Mouse (Mus musculus): ENCODE measurements at regions not wholly inside any gene's neighbourhood (a gene's known extent, or its start where the extent isn't known, plus 50 kb on each side); places are given as distances from the start of the nearest gene placed in this dataset.

- TF ChIP-seq EP300 (IDR thresholded peaks at IDR 0.05; ENCODE audit: insufficient read depth, low read depth, low read length) (no peak), POLR2A (IDR thresholded peaks at IDR 0.05; ENCODE audit: insufficient read depth, low read depth, low read length) (no peak), CTCF (IDR thresholded peaks at IDR 0.05) (no peak)
- WGBS = 75% methylated on average over 10 of the region's 10 CpGs
- Histone ChIP-seq H3K9ac (ENCODE audit: low read depth, low read length) (no peak overlapping the region), H3K79me2 (replicated peaks; ENCODE audit: control insufficient read depth, insufficient read depth, low read length) (no peaks in the 10 kb centered on the region), H3K27ac (no peak overlapping the region), H3K36me3 (ENCODE audit: control insufficient read depth, insufficient read depth, low read length) (no peaks in the 10 kb centered on the region), H3K27me3 (ENCODE audit: control insufficient read depth, insufficient read depth, low read length) (no peaks in the 10 kb centered on the region), H3K4me1 (ENCODE audit: control insufficient read depth, insufficient read depth, low read length) (no peaks in the 10 kb centered on the region), H3K4me3 (no peak overlapping the region)
- intact Hi-C loops (cut with DNase I) = no loop called here
- DNase-seq = no peak
Observed at GRCm38 (mm10) chr8:25348003-25348683, 524.0 kb upstream of the Adam5 start.

- H3K9ac ChIP-seq (ENCODE audit: low read depth, low read length) = no peak overlapping the region
- peak; percentile 69 to 78 for DNase-seq
- WGBS = 67% methylated on average over 10 of the region's 10 CpGs
- intact Hi-C loops (cut with DNase I) = no loop called here
- no peaks in the 10 kb centered on the region for H3K36me3 ChIP-seq (ENCODE audit: control insufficient read depth, insufficient read depth, low read length)
- no peaks in the 10 kb centered on the region for H3K27me3 ChIP-seq (ENCODE audit: control insufficient read depth, insufficient read depth, low read length)
- peak overlapping the region; percentile 38 for H3K27ac ChIP-seq
- no peaks in the 10 kb centered on the region for H3K79me2 ChIP-seq (replicated peaks; ENCODE audit: control insufficient read depth, insufficient read depth, low read length)
- TF ChIP-seq EP300 (IDR thresholded peaks at IDR 0.05; ENCODE audit: insufficient read depth, low read depth, low read length) = peak; percentile 72; the same call in 1 of the 2 replicates
- TF ChIP-seq CTCF (IDR thresholded peaks at IDR 0.05) = peak; percentile 41
- no peak for TF ChIP-seq POLR2A (IDR thresholded peaks at IDR 0.05; ENCODE audit: insufficient read depth, low read depth, low read length)
- H3K4me3 ChIP-seq = no peak overlapping the region
- H3K4me1 ChIP-seq (ENCODE audit: control insufficient read depth, insufficient read depth, low read length) = no peaks in the 10 kb centered on the region; the same call in 1 of the 2 replicates
Observed at GRCm38 (mm10) chr8:25343160-25343602, 519.0 kb upstream of the Adam5 start.

- 82% methylated on average over 5 of the region's 5 CpGs for WGBS
- Histone ChIP-seq H3K4me3 (no peak overlapping the region), H3K27ac (peak overlapping the region; percentile 38), H3K4me1 (ENCODE audit: control insufficient read depth, insufficient read depth, low read length) (no peaks in the 10 kb centered on the region; the same call in 1 of the 2 replicates), H3K27me3 (ENCODE audit: control insufficient read depth, insufficient read depth, low read length) (no peaks in the 10 kb centered on the region), H3K79me2 (replicated peaks; ENCODE audit: control insufficient read depth, insufficient read depth, low read length) (no peaks in the 10 kb centered on the region), H3K9ac (ENCODE audit: low read depth, low read length) (no peak overlapping the region), H3K36me3 (ENCODE audit: control insufficient read depth, insufficient read depth, low read length) (no peaks in the 10 kb centered on the region)
- no peak for DNase-seq
- TF ChIP-seq EP300 (IDR thresholded peaks at IDR 0.05; ENCODE audit: insufficient read depth, low read depth, low read length) (no peak), CTCF (IDR thresholded peaks at IDR 0.05) (no peak), POLR2A (IDR thresholded peaks at IDR 0.05; ENCODE audit: insufficient read depth, low read depth, low read length) (no peak)
- intact Hi-C loops (cut with DNase I) = no loop called here
Observed at GRCm38 (mm10) chr8:25342501-25342900, 518.3 kb upstream of the Adam5 start.

- no peak for TF ChIP-seq CTCF (IDR thresholded peaks at IDR 0.05)
- no peak for TF ChIP-seq POLR2A (IDR thresholded peaks at IDR 0.05; ENCODE audit: insufficient read depth, low read depth, low read length)
- TF ChIP-seq EP300 (IDR thresholded peaks at IDR 0.05; ENCODE audit: insufficient read depth, low read depth, low read length) = no peak
- intact Hi-C loops (cut with DNase I) = no loop called here
- Histone ChIP-seq H3K36me3 (ENCODE audit: control insufficient read depth, insufficient read depth, low read length) (no peaks in the 10 kb centered on the region), H3K9ac (ENCODE audit: low read depth, low read length) (no peak overlapping the region), H3K27me3 (ENCODE audit: control insufficient read depth, insufficient read depth, low read length) (no peaks in the 10 kb centered on the region), H3K4me1 (ENCODE audit: control insufficient read depth, insufficient read depth, low read length) (no peaks in the 10 kb centered on the region; the same call in 1 of the 2 replicates), H3K27ac (no peak overlapping the region), H3K4me3 (no peak overlapping the region), H3K79me2 (replicated peaks; ENCODE audit: control insufficient read depth, insufficient read depth, low read length) (no peaks in the 10 kb centered on the region)
- WGBS = 68% methylated on average over 5 of the region's 5 CpGs
- no peak for DNase-seq
Observed at GRCm38 (mm10) chr8:25341225-25341624, 517.1 kb upstream of the Adam5 start.

- intact Hi-C loops (cut with DNase I) = no loop called here
- 86% methylated on average over 2 of the region's 2 CpGs for WGBS
- no peak overlapping the region for H3K27ac ChIP-seq
- H3K4me3 ChIP-seq = no peak overlapping the region
- H3K9ac ChIP-seq (ENCODE audit: low read depth, low read length) = no peak overlapping the region
- no peaks in the 10 kb centered on the region for H3K27me3 ChIP-seq (ENCODE audit: control insufficient read depth, insufficient read depth, low read length)
- TF ChIP-seq EP300 (IDR thresholded peaks at IDR 0.05; ENCODE audit: insufficient read depth, low read depth, low read length) (no peak), POLR2A (IDR thresholded peaks at IDR 0.05; ENCODE audit: insufficient read depth, low read depth, low read length) (no peak), CTCF (IDR thresholded peaks at IDR 0.05) (no peak)
- no peaks in the 10 kb centered on the region for H3K79me2 ChIP-seq (replicated peaks; ENCODE audit: control insufficient read depth, insufficient read depth, low read length)
- H3K4me1 ChIP-seq (ENCODE audit: control insufficient read depth, insufficient read depth, low read length) = no peaks in the 10 kb centered on the region; the same call in 1 of the 2 replicates
- no peaks in the 10 kb centered on the region for H3K36me3 ChIP-seq (ENCODE audit: control insufficient read depth, insufficient read depth, low read length)
- no peak for DNase-seq
Observed at GRCm38 (mm10) chr8:25340729-25341128, 516.6 kb upstream of the Adam5 start.

- TF ChIP-seq EP300 (IDR thresholded peaks at IDR 0.05; ENCODE audit: insufficient read depth, low read depth, low read length) = no peak
- TF ChIP-seq CTCF (IDR thresholded peaks at IDR 0.05) = no peak
- TF ChIP-seq POLR2A (IDR thresholded peaks at IDR 0.05; ENCODE audit: insufficient read depth, low read depth, low read length) = no peak
- 82% methylated on average over 8 of the region's 8 CpGs for WGBS
- Histone ChIP-seq H3K4me1 (ENCODE audit: control insufficient read depth, insufficient read depth, low read length) (no peaks in the 10 kb centered on the region; the same call in 1 of the 2 replicates), H3K4me3 (no peak overlapping the region), H3K79me2 (replicated peaks; ENCODE audit: control insufficient read depth, insufficient read depth, low read length) (no peaks in the 10 kb centered on the region), H3K36me3 (ENCODE audit: control insufficient read depth, insufficient read depth, low read length) (no peaks in the 10 kb centered on the region), H3K9ac (ENCODE audit: low read depth, low read length) (no peak overlapping the region), H3K27ac (no peak overlapping the region), H3K27me3 (ENCODE audit: control insufficient read depth, insufficient read depth, low read length) (no peaks in the 10 kb centered on the region)
- DNase-seq = no peak
- intact Hi-C loops (cut with DNase I) = no loop called here
Observed at GRCm38 (mm10) chr8:25332120-25332607, 508.0 kb upstream of the Adam5 start.

All from heart, adult 2 months (tissue).